Mouse (Mus musculus): ENCODE results near the gene Wdr24. TPM values are rescaled to one million over a fixed set of nuclear protein-coding genes. Genes with fewer than 3 reads are reported as not detected.
"Not testable (repeated sequence)": the region's sequence is repeated elsewhere in the genome, so short reads cannot be mapped to it uniquely, and the experiment has no call there.

Wdr24 gene
- total RNA-seq, 2 experiments from 2014 or later, result 26.8 to 30.9 TPM

DNA sequence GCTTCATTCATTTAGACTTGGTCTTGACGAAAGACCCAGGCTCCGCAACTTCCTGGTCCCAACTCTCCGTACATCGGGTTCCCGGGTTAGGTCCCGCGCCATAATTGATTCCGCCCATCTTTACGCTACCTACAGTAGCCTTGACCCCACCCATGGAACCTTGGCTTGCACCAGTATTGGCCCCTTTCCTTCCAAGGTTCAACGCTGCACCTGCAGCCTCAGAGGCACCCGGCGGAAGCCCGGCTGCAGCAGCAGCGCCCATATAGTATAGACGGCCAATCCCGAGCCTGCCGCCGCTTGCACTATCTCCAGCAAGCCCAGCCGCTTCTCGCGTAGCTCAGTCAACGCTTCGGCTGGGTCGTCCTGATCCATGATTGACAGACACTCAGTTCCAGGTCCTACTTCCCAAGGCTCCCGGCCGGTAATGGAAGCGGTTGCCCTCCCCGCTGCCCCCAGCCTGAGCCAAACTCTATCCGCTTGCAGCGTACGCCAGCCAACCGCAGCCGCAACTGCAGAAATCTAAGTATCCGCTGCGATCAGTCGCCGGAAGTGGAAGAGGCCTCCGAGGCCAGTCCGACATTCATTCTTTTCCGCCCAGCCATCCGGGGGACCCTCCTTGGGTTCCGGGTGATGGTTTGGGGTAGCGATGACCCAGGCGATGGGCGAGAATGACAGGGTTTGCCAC is 31.4 kb upstream of the Wdr24 start:
- peak overlapping the region; percentile 89 for H3K4me3 ChIP-seq
- intact Hi-C loops (cut with DNase I), result no loop called here
- TF ChIP-seq CTCF (IDR thresholded peaks at IDR 0.05), result no peak

DNA sequence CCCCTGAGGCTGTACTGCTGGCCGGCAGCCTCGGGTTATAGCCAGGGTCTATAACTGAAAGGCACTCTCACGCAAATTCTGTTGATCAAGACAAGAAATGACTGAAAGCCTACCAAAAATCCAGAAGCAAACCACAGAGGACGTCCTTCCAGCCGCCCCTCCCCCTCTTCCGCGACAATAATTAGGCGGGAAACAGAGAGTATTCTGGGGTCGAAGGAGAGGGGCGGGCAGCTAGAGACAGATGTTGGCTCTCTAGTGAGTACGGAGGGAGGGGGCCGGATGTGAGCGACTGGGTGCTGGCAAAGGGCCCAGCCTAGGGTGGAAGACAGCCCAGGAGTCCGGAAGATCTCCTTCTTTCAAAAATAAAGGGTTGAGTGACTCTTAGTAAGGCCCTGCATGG is 30.8 kb upstream of the Wdr24 start, which contains the start of gene Fam173a:
Gene Fam173a (minus strand): TSS at position 287 of the 400 bp plus-strand sequence.
- intact Hi-C loops (cut with DNase I), result no loop called here
- TF ChIP-seq CTCF (IDR thresholded peaks at IDR 0.05), result no peak
- H3K27ac ChIP-seq, result peak within 1 kb of the TSS; percentile 89
- H3K4me3 ChIP-seq, result peak within 1 kb of the TSS; percentile 89
- peak; percentile 58 to 74 for DNase-seq (ENCODE audit: extremely low spot score in 1 of 2, low spot score in 2 of 2)

More for the DNA sequence above, 31.4 kb upstream of the Wdr24 start:
- peak; percentile 82 to 88 for DNase-seq (ENCODE audit: extremely low spot score in 1 of 2, low spot score in 2 of 2)
- peak overlapping the region; percentile 89 for H3K27ac ChIP-seq

DNA sequence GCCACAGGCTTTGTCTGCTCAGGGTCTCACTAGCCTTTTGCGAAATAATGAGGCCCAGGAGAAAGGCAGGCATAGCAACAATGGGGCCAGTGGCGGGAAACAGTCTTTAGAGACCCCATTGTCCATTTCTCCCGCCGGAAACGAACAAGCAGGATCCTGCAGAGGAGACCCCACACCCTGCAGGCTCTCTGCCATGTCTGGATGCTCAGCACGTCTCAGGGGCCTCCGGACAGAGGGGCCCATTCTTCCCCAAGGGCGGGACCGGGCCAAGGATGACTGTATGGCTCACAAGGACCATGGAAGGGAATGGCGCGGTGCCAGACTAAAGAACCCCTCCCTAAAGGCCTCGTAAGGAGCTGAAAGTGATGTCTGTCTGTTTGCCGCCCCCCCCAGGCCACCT is 29.2 kb upstream of the Wdr24 start:
- Histone ChIP-seq H3K27ac (0 out of 2 replicates have a peak overlapping the region, but pooled peaks have one; percentile 78), H3K4me3 (no peak overlapping the region)
- TF ChIP-seq CTCF (IDR thresholded peaks at IDR 0.05), result no peak
- intact Hi-C loops (cut with DNase I), result no loop called here
- DNase-seq (ENCODE audit: extremely low spot score in 1 of 2, low spot score in 2 of 2), result no peak

DNA sequence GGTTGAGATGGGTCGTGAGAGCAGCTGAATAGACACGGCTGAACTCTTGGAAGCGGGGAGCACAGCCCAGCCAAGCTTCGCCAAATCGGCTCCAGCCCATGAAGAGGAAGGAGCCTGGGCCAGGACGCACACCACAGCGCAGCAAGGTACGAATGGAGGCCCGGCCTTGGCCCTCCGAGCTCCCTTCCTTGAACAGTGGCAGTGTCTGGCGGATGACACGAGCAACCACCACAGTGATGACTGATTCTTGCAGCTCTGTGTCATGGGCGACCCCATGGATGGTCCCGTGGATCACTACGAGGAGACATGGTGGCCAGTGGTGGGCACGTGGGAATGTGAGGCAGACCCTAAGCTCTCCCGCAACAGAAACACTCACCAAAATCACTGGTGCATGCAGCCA is 28.4 kb upstream of the Wdr24 start:
- TF ChIP-seq CTCF (IDR thresholded peaks at IDR 0.05), result no peak
- Histone ChIP-seq H3K4me3 (peak overlapping the region; percentile 18), H3K27ac (peak overlapping the region; percentile 78)
- intact Hi-C loops (cut with DNase I), result no loop called here
- no peak for DNase-seq (ENCODE audit: extremely low spot score in 1 of 2, low spot score in 2 of 2)

DNA sequence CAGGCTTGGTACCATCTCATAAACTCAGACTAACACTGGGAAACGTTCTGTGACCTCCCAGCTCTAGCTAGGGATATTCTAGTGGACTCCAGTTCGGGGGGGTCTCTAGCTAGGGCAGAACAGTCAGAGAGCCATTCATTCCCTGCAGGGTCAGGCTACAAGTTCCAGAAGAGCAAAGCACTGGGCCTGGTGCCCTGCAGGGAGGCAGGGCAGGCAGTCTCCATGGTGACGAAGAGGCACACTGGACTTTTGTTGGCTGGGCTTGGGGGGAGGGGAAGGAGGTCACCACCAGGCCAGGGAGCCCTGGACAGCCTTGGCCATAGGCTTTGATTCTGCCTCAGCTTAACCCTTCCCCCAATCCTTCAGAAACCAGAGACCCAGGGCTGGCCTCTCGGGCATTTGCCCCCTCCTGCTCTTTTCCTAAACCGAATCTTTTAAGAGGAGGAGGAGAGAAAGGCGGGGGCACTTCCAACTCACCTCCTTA is 27.8 kb upstream of the Wdr24 start, which contains the start of gene AC134908.4:
Gene AC134908.4 (minus strand): TSS at position 51 of the 484 bp plus-strand sequence.
- no peak for TF ChIP-seq CTCF (IDR thresholded peaks at IDR 0.05)
- Histone ChIP-seq H3K27ac (peak within 1 kb of the TSS; percentile 78), H3K4me3 (peak within 1 kb of the TSS; percentile 53)
- intact Hi-C loops (cut with DNase I), result no loop called here
- peak in 1 of 2 experiments; percentile 70 for DNase-seq (ENCODE audit: extremely low spot score in 1 of 2, low spot score in 2 of 2)

DNA sequence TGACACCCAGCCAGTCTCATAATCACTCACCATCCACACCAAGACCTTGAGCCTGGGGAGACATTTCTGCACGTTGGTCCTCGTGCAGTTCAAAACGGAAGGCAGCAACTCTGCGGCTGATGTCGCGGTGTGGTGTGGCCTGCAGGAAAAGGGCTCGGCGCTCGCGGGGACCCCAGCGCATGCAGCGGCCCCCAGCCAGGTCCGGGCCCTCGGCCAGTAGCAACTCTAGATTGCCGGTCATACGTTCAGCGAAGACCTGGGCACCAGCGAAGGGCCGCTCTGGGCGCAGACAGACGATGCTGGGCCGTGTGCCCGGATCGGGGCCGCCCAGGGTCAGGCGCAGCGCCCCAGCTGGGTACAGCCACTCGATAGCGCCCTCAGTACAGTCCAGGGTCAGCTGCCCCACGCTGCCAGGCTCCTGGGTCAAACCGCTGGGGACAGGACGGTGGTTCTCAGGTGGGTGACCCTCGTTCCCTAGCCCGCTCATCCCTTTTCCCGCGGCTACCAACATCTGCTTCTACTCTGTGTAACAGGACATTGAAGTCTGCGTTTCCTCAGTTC is 27.1 kb upstream of the Wdr24 start:
- no peak for DNase-seq (ENCODE audit: extremely low spot score in 1 of 2, low spot score in 2 of 2)
- Histone ChIP-seq H3K27ac (peak overlapping the region; percentile 76), H3K4me3 (peak overlapping the region; percentile 53)
- intact Hi-C loops (cut with DNase I), result no loop called here
- TF ChIP-seq CTCF (IDR thresholded peaks at IDR 0.05), result no peak

DNA sequence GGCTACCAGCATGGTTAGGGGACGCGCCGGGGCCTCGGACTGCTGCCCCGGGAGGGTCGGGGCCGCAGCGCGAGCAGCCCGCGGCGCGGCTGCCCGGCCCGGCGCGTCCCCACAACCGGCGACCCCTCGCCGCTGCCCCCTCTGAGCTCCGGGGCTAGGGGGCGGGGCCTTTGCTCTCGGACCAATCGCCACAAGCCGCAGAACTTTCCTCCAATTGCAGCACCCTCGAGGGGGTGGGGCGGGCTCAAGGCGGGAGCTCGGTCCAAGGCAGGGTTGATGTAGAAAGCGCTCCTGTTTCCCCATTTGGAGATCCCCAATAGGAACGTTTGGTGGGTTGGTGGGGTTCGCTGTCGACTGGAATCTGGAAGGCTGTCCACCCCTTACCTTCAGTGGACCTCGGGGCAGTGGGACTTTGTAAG is 26.5 kb upstream of the Wdr24 start, which contains the start of gene Metrn:
Gene Metrn (minus strand): TSS at position 186 of the 419 bp plus-strand sequence.
- no peak for TF ChIP-seq CTCF (IDR thresholded peaks at IDR 0.05)
- Histone ChIP-seq H3K4me3 (peak within 1 kb of the TSS; percentile 53), H3K27ac (peak within 1 kb of the TSS; percentile 76)
- peak; percentile 76 to 81 for DNase-seq (ENCODE audit: extremely low spot score in 1 of 2, low spot score in 2 of 2)
- intact Hi-C loops (cut with DNase I), result loop anchor here (1.0 kb wide), 1 partner anchor 24 kb away; the partner anchor contains the start of gene Narfl

DNA sequence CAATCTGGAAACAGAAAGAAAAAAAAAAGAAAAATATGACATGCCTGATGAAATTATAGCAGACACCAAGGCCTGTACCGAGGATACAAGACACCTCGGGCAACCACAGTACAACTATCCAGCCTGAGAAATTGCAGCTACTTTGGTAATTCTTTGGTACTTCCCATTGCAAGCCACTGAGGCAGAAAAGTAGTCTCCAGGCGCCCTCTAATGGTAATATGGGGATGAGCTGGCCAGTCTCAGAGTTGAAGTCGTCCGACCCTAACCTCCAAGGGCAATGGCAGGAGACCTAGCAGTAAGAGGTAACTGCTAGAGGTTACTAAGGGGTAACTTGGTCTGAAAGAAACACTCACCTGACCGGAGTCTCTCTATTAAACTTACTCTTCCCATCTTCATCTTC is 22.4 kb upstream of the Wdr24 start:
- Histone ChIP-seq H3K27ac (peak overlapping the region; percentile 51), H3K4me3 (no peak overlapping the region)
- peak; percentile 89 for TF ChIP-seq CTCF (IDR thresholded peaks at IDR 0.05)
- intact Hi-C loops (cut with DNase I), result loop anchor here (1.0 to 5.0 kb wide), 5 partner anchors 28 to 404 kb away; partner anchors contain the start of genes Narfl and Sox8
- DNase-seq (ENCODE audit: extremely low spot score in 1 of 2, low spot score in 2 of 2), result peak; percentile 58 to 67

DNA sequence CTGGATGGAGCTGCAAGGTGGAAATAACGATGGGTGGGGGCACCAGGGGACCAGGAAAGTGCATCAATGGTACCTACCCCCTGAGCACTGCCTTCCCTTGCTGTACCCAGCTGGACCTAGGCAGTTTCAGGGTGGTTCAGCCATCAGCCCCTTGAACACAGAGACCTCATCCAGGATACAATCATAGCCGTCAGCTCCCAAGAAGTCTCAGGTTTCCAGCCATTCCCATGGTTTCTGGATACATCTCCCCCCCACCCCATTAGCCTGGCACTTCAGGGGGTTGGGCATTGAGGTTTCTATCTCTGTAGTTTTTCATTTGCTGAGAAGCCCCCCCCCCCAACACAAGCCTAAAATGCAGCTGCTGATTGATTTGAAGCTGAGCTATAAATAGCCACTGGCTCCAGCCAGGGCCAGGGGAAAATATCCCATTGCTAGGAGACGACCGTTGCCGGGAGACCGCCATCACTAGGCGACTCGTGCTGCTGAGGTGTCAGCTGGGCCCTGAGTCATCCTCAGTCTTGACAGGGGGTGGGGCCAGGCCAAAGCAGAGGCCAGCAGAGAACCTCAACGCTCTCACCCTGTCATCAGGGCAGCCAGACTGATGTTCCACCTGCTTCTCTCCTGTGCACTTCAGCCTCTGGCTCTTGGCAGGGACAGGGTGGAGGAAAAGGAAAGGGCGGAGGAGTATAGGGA is 20.5 kb upstream of the Wdr24 start:
- intact Hi-C loops (cut with DNase I), result loop anchor here (5.0 kb wide), 2 partner anchors 231 to 406 kb away; partner anchors contain the start of gene Sox8
- peak; percentile 77 to 82 for DNase-seq (ENCODE audit: extremely low spot score in 1 of 2, low spot score in 2 of 2)
- H3K27ac ChIP-seq, result peak overlapping the region; percentile 96
- H3K4me3 ChIP-seq, result peak overlapping the region; percentile 37
- TF ChIP-seq CTCF (IDR thresholded peaks at IDR 0.05), result no peak

DNA sequence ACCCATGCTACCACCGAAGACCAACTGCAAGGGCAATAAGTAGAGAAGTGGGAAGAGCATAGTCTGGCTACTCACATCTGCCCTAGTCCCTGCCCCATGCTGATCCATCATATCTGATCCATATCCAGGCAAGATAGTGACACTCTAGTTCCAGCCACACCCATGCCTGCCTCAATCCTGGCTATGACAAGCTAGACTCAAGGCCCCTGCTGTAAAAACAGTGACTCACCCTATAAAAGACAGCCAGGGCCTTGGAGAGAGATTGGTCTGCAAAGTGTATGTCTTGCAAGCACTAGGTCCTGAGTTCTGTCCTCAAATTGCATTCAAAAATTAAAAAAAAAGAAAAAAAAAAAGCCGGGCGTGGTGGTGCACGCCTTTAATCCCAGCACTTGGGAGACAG is 16.9 kb upstream of the Wdr24 start:
- DNase-seq (ENCODE audit: extremely low spot score in 1 of 2, low spot score in 2 of 2), result no peak
- no peak for TF ChIP-seq CTCF (IDR thresholded peaks at IDR 0.05)
- intact Hi-C loops (cut with DNase I), result no loop called here
- H3K4me3 ChIP-seq, result no peak overlapping the region
- no peak overlapping the region for H3K27ac ChIP-seq

DNA sequence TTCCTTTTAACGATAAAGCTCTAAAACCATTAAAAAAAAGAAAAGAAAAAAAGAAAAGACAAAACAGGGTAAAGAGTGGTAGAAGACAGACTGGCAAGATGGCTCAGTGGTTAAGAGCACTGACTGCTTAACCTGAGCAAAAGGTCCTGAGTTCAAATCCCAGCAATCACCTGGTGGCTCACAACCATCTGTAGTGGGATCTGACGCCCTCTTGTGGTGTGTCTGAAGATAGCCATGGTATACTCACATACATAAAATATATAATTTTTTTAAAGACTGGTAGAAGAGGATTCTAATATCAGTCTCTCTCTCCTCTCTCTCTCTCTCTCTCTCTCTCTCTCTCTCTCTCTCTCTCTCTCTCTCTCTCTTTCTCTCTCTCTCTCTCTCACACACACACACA is 16.0 kb upstream of the Wdr24 start:
- H3K4me3 ChIP-seq; intact Hi-C loops (cut with DNase I); H3K27ac ChIP-seq; DNase-seq (ENCODE audit: extremely low spot score in 1 of 2, low spot score in 2 of 2): not testable (repeated sequence)
- peak; percentile 34 for TF ChIP-seq CTCF (IDR thresholded peaks at IDR 0.05)
